Mouse (Mus musculus) stomach, postnatal 0 days (tissue): Measurements from ENCODE around the gene Cenpt. TPM values are rescaled to one million over a fixed set of nuclear protein-coding genes. Genes with fewer than 3 reads are reported as not detected.

Experiments
- ATAC-seq: fragments of 200-750 bp; cut with Nextera tagmentation; 2 replicates; pipeline ENCODE4 v1.8.0; 2017; ENCODE audit not compliant: low FRiP score, low TSS enrichment
- DNase-seq: peaks from one replicate; pipeline ENCODE4 v3.0.0-alpha.2; 2016; ENCODE audit warnings: low spot score
- H3K27ac ChIP-seq: fragments of 300-500 bp; sonication (generic); replicated peaks from 2 replicates; pipeline ENCODE4 v1.5.1; 2014; ENCODE audit warnings: mild to moderate bottlenecking, control low read depth
- H3K27me3 ChIP-seq: fragments of 300-500 bp; sonication (generic); 2 replicates; pipeline ENCODE4 v1.6.1; 2014; ENCODE audit warnings: low read length; ENCODE audit not compliant: control insufficient read depth, insufficient read depth
- H3K36me3 ChIP-seq: fragments of 300-500 bp; sonication (generic); 2 replicates; pipeline ENCODE4 v1.6.1; 2014; ENCODE audit warnings: low read length, mixed read lengths; ENCODE audit not compliant: control insufficient read depth, insufficient read depth
- H3K4me1 ChIP-seq: fragments of 300-500 bp; sonication (generic); replicated peaks from 2 replicates; pipeline ENCODE4 v1.6.1; 2014; ENCODE audit warnings: antibody characterized with exemption; ENCODE audit not compliant: control insufficient read depth, insufficient read depth
- H3K4me2 ChIP-seq: fragments of 300-500 bp; sonication (generic); replicated peaks from 2 replicates; pipeline ENCODE4 v1.6.1; 2014; ENCODE audit warnings: low read depth, mild to moderate bottlenecking, control low read depth, moderate library complexity
- H3K4me3 ChIP-seq: fragments of 300-500 bp; sonication (generic); 2 replicates; pipeline ENCODE4 v1.5.1; 2014; ENCODE audit warnings: low read depth, low read length, control low read depth
- H3K9ac ChIP-seq: fragments of 300-500 bp; sonication (generic); 2 replicates; pipeline ENCODE4 v1.6.1; 2014; ENCODE audit warnings: mild to moderate bottlenecking, low read length, control low read depth, mixed read lengths
- H3K9me3 ChIP-seq: fragments of 300-500 bp; sonication (generic); 2 replicates; pipeline ENCODE4 v1.6.1; 2016; ENCODE audit warnings: low read length; ENCODE audit not compliant: control insufficient read depth
- CTCF ChIP-seq: IDR thresholded peaks from 2 replicates; pipeline ENCODE4 v1.5.1; 2016; ENCODE audit warnings: antibody characterized with exemption, low read depth, mild to moderate bottlenecking, moderate library complexity
- EP300 ChIP-seq: optimal IDR thresholded peaks from 2 replicates; pipeline ENCODE3; 2016; ENCODE audit warnings: antibody characterized with exemption
- WGBS: fragments of 180-500 bp; shearing (Covaris S2); extraction: QIAGEN DNeasy Blood & Tissue Kit; methylation state at CpG from one replicate; pipeline ENCODE4 v1.1.7; 2014; 5-methylcytosine and 5-hydroxymethylcytosine counted together
- polyA plus RNA-seq: library from polyadenylated mRNA; unstranded; fragments of >200 nt; fragmentation: Nextera tagmentation; extraction: Ambion mirVana; gene quantifications from 2 replicates; pipeline ENCODE4 v1.2.1, GENCODE M21; 2015

Cenpt gene
- polyA plus RNA-seq, 1 experiment from 2014 or later, result 15.1 TPM

DNA sequence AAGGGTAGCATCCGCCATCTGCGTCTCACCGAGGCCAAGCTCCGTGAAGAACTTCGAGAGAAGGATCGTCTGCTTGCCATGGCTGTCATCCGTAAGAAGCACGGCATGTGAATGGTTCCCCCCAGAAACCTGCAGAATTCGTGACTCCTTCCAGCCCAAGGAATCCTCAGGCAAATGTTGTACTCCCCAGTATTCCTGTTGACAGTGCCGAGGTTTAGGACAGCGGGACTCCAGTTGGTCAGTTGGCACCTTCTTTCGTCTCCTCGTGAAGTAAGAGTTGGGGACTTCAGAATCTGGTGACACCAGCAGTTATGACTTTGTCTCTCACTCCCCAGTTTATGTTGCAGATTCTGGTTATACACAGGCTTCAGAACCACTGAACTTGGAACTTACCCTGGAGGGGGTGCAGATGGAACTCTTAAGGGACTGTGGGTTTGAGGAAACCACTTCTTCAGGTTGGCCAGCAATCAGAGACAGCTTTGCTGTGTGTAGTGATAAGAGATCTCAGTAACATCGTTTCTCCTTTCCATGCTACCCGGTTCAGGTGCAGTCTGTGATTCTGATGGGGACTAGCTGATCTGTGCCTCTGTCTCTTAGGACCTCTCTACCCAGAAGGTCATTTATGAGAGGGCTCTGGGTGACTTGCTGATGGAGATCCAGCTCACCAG is 3.2 kb upstream of the Cenpt start:
- Histone ChIP-seq H3K4me3 (peak overlapping the region; percentile 73), H3K27ac (peak overlapping the region; percentile 91), H3K4me2 (peak overlapping the region; percentile 97), H3K36me3 (no peaks in the 10 kb centered on the region), H3K27me3 (no peaks in the 10 kb centered on the region), H3K9ac (peak overlapping the region; percentile 79), H3K9me3 (no peaks in the 10 kb centered on the region), H3K4me1 (peaks cover 2% of the 10 kb centered on the region; the same call in 1 of the 2 replicates)
- ATAC-seq, result no peak
- no peak for TF ChIP-seq CTCF
- TF ChIP-seq EP300, result no peak
- no peak for DNase-seq
- WGBS, result 12% methylated on average over 15 of the region's 15 CpGs

DNA sequence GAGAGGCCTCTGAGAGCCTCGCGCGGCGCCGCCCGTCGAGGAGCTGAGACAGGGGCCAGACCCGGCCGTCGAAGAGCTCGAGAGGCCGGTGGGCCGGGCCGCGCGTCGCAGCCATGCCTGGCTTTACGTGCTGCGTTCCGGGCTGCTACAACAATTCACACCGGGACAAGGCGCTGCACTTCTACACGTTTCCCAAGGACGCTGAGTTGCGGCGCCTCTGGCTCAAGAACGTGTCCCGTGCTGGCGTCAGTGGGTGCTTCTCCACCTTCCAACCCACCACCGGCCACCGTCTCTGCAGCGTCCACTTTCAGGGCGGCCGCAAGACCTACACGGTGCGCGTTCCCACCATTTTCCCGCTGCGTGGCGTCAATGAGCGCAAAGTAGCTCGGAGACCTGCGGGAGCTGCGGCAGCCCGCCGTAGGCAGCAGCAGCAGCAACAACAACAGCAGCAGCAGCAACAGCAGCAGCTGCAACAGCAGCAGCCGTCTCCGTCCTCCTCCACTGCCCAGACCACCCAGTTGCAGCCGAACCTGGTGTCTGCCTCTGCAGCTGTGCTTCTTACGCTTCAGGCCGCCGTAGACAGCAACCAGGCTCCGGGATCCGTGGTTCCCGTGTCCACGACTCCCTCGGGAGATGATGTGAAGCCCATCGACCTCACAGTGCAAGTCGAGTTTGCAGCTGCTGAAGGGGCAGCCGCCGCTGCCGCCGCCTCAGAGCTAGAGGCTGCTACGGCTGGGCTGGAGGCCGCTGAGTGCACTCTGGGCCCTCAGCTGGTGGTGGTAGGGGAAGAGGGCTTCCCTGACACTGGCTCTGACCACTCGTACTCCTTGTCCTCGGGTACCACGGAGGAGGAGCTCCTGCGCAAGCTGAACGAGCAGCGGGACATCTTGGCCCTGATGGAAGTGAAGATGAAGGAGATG is 2.4 kb upstream of the Cenpt start:
- Histone ChIP-seq H3K9me3 (no peaks in the 10 kb centered on the region), H3K27ac (peak overlapping the region; percentile 91), H3K4me2 (peak overlapping the region; percentile 97), H3K4me3 (peak overlapping the region; percentile 73), H3K27me3 (no peaks in the 10 kb centered on the region), H3K4me1 (peaks cover 2% of the 10 kb centered on the region; the same call in 1 of the 2 replicates), H3K36me3 (no peaks in the 10 kb centered on the region), H3K9ac (peak overlapping the region; percentile 79)
- WGBS, result under 1% methylated on average over 64 of the region's 71 CpGs
- ATAC-seq, result peak; percentile 63
- no peak for DNase-seq
- TF ChIP-seq EP300, result no peak
- TF ChIP-seq CTCF, result peak; percentile 29; the same call in 1 of the 2 replicates

DNA sequence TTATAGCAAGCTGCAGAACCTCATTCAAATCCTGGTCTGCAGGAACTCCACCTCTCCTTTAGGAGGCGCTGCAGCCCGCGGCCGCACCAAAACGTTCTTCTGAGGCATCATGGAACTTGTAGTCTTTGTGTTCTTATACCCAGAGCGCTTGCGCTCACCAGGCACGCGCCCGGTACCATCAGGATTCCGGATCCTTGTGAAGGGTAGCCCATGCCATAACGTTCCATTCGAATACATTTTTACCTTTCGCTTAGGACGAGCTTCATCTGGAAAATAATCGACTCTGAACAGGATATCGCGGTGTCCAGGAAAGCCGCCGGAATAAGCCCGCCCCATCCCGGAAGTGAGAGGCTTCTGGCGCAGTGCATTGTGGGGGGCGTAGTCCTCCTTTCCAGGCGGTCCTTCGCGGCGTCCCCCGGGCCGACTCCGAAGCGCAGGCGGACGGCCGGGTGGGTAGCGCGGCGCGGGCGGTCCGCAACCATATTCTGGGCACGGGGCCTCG is 1.7 kb upstream of the Cenpt start, which contains the start of gene Thap11:
Gene Thap11, plus strand, starts transcription at position 418 of the 502 bp plus-strand sequence.
- Histone ChIP-seq H3K27ac (peak within 1 kb of the TSS; percentile 91), H3K4me1 (peaks cover 4% of the 10 kb centered on the region; the same call in 1 of the 2 replicates), H3K4me3 (peak within 1 kb of the TSS; percentile 73), H3K36me3 (no peaks in the 10 kb centered on the region), H3K4me2 (peak within 1 kb of the TSS; percentile 97), H3K9me3 (no peaks in the 10 kb centered on the region), H3K9ac (peak within 1 kb of the TSS; percentile 79), H3K27me3 (no peaks in the 10 kb centered on the region)
- ATAC-seq (peak; percentile 94), DNase-seq (peak; percentile 96)
- TF ChIP-seq EP300 (peak; percentile 47), CTCF (peak; percentile 87)
- under 1% methylated on average over 43 of the region's 43 CpGs for WGBS

DNA sequence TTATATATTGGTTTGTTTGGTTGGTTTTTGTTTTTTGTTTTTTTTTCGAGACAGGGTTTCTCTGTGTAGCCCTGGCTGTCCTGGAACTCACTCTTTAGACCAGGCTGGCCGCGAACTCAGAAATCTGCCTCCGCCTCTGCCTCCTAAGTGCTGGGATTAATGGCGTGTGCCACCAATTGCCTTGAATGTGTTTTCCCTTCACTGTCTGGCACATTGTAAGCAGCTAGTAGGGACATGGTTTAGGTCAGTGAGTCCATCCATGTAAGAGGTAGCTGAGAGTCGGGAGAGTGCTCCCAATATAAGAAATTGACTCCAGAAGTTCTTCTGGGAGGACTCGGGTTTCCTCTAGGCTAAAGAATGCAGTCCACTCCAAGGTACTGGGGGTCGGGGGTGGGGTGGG is 1.2 kb upstream of the Cenpt start:
- Histone ChIP-seq H3K4me1 (peaks cover 4% of the 10 kb centered on the region; the same call in 1 of the 2 replicates), H3K9ac (no peak overlapping the region), H3K27ac (peak overlapping the region; percentile 56; the same call in 1 of the 2 replicates), H3K4me2 (peak overlapping the region; percentile 97), H3K9me3 (no peaks in the 10 kb centered on the region), H3K4me3 (peak overlapping the region; percentile 73; the same call in 1 of the 2 replicates), H3K27me3 (no peaks in the 10 kb centered on the region), H3K36me3 (no peaks in the 10 kb centered on the region)
- WGBS, result 24% methylated on average over 8 of the region's 8 CpGs
- DNase-seq (no peak), ATAC-seq (no peak)
- TF ChIP-seq CTCF (no peak), EP300 (no peak)

DNA sequence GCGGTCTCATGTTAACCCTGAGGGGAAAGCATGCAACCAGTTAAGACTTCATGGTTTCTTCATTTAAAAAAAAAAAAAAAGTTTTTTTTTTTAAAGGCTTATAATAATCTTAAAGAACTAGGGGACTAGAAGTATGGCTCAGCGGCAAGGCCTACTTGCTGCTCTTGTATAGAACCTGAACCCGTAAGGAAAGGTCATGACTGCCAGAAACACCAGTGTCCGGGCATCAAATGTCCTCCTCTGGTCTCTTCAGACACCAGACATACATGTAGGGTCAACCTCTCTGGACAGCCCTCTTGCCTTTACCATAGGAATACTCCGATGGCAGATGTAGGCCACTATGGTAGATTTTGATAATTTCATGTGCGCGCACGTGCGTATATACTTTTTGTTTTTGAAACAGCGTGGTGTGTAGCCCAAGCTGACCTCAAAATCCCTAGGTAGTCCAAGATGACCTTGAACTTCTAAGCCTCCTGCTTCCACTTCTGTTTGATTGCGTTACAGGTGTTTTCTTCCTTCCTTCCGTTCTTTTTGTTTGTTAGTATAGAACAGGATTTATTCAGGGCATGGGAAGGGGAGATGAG is 840 bp downstream of the Cenpt start:
- WGBS, result 80% methylated on average over 12 of the region's 12 CpGs
- Histone ChIP-seq H3K9me3 (no peaks in the 10 kb centered on the region), H3K9ac (no peak overlapping the region; the same call in 1 of the 2 replicates), H3K27me3 (no peaks in the 10 kb centered on the region), H3K4me1 (peaks cover 4% of the 10 kb centered on the region; the same call in 1 of the 2 replicates), H3K36me3 (no peaks in the 10 kb centered on the region; the same call in 1 of the 2 replicates), H3K4me3 (peak overlapping the region; percentile 55; the same call in 1 of the 2 replicates), H3K27ac (no peak overlapping the region), H3K4me2 (no peak overlapping the region; the same call in 1 of the 2 replicates)
- ATAC-seq (no peak), DNase-seq (no peak)
- TF ChIP-seq EP300 (no peak), CTCF (no peak)
